Mouse (Mus musculus): ENCODE data around the gene Dnajc15. TPM values are rescaled to one million over a fixed set of nuclear protein-coding genes. Genes with fewer than 3 reads are reported as not detected.

Gene Dnajc15
- 169 and 177 TPM in 2 replicates for polyA plus RNA-seq (2015; fragmentation: Nextera tagmentation; extraction: Ambion mirVana)

DNA sequence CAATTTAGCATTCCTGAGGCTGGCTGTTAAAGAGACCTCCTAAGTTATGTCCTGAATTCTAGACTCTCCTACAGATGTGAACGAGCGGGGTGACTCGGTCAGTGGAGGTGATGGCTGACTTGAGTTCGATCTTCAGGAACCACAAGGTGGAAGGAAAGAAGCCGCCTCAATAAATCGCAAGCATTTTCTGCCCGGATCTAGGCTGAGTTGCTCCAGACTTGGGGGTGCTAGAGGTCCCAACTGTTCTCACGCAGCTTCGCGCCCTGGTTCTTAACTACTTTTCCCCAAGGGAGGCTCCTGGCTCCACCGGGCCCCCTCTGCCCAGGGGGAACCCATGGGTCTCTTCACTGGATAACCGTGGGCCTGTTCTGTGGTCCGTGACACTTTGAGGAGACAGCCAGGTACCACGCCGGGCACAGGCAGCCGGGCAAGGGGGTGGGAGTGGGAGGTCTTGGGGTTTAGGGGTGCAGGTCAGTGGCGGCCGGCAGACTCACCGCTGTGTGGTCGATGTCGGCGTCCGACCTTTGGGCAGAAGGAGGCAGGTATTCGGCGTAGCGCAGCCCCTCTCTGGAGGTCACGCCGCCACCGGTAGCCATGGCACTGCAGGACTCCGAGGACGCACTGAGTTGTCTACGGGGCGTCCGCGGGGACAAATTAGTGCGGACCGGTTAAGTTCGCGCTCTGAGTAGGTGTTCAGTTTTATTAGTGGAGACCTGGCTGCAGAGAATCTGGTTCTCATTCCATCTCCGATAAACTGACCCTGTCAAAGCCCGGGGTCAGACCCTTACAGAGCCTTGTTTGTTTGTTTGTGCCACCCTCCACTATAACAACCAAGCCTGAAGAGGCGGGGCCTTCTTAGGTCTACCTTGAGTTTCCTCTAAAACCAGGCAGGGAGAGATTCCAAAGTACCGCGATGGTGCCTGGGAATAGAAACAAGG is at the start of gene Dnajc15:
TSS of gene Dnajc15 (minus strand) at position 822 of the 938 bp plus-strand sequence.
- no peaks in the 10 kb centered on the region for H3K36me3 ChIP-seq (ENCODE audit: insufficient read depth, low read length)
- H3K27ac ChIP-seq, result peak within 1 kb of the TSS; percentile 65; the same call in 1 of the 2 replicates
- H3K9ac ChIP-seq (ENCODE audit: low read depth, low read length), result peak within 1 kb of the TSS; percentile 72
- DNase-seq (ENCODE audit: low spot score), result peak; percentile 80
- H3K4me1 ChIP-seq (replicated peaks; ENCODE audit: insufficient read depth, low read length), result no peaks in the 10 kb centered on the region
- ATAC-seq (replicated peaks; ENCODE audit: low FRiP score, low read depth), result peak; percentile 91
- WGBS, result 1% methylated on average over 44 of the region's 44 CpGs
- peak within 1 kb of the TSS; percentile 86 for H3K4me3 ChIP-seq (replicated peaks; ENCODE audit: low read depth, low read length)
- no peaks in the 10 kb centered on the region for H3K9me3 ChIP-seq (replicated peaks; ENCODE audit: low read length)
- peak within 1 kb of the TSS; percentile 85 for H3K4me2 ChIP-seq (ENCODE audit: low read length)
- no peaks in the 10 kb centered on the region for H3K27me3 ChIP-seq (ENCODE audit: insufficient read depth, low read length)
- no peak; the same call in 1 of the 2 replicates for TF ChIP-seq CTCF (IDR thresholded peaks at IDR 0.05; ENCODE audit: low read depth)

DNA sequence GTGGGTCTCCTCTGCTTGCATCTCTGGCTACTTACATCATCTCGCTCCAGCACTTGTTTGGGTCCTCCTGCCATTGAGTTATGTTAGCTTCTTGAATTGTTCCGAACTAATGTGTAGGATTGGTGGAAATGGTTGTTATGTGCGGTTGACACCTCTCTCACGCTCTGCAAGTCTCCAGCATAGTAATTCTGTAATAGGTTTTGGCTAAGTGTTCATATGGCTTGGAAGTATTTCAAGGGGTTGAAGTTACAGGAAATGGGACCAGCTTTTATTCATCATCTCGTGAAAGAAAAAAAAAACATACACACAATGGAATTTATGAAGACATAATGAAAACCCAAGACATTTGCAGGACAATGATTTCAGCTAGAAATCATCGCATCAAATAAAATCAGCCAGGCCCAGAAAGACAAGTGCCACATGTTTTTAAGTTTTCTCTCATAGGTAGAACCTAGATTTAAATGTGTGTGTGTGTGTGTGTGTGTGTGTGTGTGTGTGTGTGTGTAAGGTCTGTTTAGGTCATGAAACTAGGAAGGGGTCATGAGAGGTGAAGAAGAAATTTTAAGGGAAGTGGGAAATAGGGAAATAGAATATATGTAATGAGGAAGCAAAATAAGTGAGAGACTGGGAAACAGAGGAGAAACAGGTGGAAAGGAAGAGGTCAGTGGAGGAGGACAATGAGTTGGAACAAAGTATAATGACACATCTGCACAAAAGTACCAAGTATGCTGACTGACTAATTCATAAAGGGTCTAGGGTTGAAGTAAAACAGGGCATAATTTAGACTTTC is 48.3 kb upstream of the Dnajc15 start:
- peak; percentile 85 for DNase-seq (ENCODE audit: low spot score)
- Histone ChIP-seq H3K9ac (ENCODE audit: low read depth, low read length) (no peak overlapping the region), H3K27ac (no peak overlapping the region), H3K36me3 (ENCODE audit: insufficient read depth, low read length) (no peaks in the 10 kb centered on the region), H3K9me3 (replicated peaks; ENCODE audit: low read length) (no peaks in the 10 kb centered on the region), H3K4me1 (replicated peaks; ENCODE audit: insufficient read depth, low read length) (0 out of 2 replicates have a peak, but pooled peaks cover 5% of the 10 kb centered on the region), H3K27me3 (ENCODE audit: insufficient read depth, low read length) (no peaks in the 10 kb centered on the region), H3K4me3 (replicated peaks; ENCODE audit: low read depth, low read length) (no peak overlapping the region), H3K4me2 (ENCODE audit: low read length) (no peak overlapping the region)
- WGBS, result 52% methylated on average over 6 of the region's 6 CpGs
- no peak for ATAC-seq (replicated peaks; ENCODE audit: low FRiP score, low read depth)
- TF ChIP-seq CTCF (IDR thresholded peaks at IDR 0.05; ENCODE audit: low read depth), result no peak

DNA sequence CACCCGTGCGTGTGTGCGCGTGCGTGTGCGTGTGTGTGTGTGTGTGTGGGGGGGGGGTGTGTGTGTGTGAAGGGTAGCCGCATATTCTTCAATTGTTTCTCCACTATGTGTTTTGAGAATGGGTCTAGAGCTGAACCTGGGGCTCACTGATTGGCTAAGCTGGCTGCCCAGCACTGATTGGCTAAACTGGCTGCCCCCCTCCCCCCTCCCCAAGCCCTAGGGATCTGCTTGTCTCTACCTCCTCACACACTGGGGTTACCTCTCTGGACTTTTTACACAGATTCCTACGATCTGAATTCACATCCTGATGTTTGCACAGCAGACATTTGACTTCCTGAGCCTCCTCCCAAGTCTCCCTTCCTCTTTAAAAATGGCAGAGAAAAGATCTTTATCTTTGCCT is 46.7 kb upstream of the Dnajc15 start:
- Histone ChIP-seq H3K9ac (ENCODE audit: low read depth, low read length) (no peak overlapping the region), H3K27ac (no peak overlapping the region), H3K4me1 (replicated peaks; ENCODE audit: insufficient read depth, low read length) (0 out of 2 replicates have a peak, but pooled peaks cover 5% of the 10 kb centered on the region), H3K27me3 (ENCODE audit: insufficient read depth, low read length) (no peaks in the 10 kb centered on the region), H3K36me3 (ENCODE audit: insufficient read depth, low read length) (no peaks in the 10 kb centered on the region), H3K9me3 (replicated peaks; ENCODE audit: low read length) (no peaks in the 10 kb centered on the region), H3K4me3 (replicated peaks; ENCODE audit: low read depth, low read length) (no peak overlapping the region), H3K4me2 (ENCODE audit: low read length) (no peak overlapping the region)
- no peak for TF ChIP-seq CTCF (IDR thresholded peaks at IDR 0.05; ENCODE audit: low read depth)
- DNase-seq (ENCODE audit: low spot score) (no peak), ATAC-seq (replicated peaks; ENCODE audit: low FRiP score, low read depth) (no peak)
- 88% methylated on average over 8 of the region's 8 CpGs for WGBS

GRCm38 (mm10) chr14:77915776-77916175 is 40.9 kb upstream of the Dnajc15 start:
- Histone ChIP-seq H3K27me3 (ENCODE audit: insufficient read depth, low read length) (no peaks in the 10 kb centered on the region), H3K36me3 (ENCODE audit: insufficient read depth, low read length) (no peaks in the 10 kb centered on the region), H3K4me2 (ENCODE audit: low read length) (no peak overlapping the region), H3K4me1 (replicated peaks; ENCODE audit: insufficient read depth, low read length) (no peaks in the 10 kb centered on the region), H3K27ac (no peak overlapping the region), H3K9me3 (replicated peaks; ENCODE audit: low read length) (no peaks in the 10 kb centered on the region), H3K4me3 (replicated peaks; ENCODE audit: low read depth, low read length) (no peak overlapping the region), H3K9ac (ENCODE audit: low read depth, low read length) (no peak overlapping the region)
- no peak for TF ChIP-seq CTCF (IDR thresholded peaks at IDR 0.05; ENCODE audit: low read depth)
- DNase-seq (ENCODE audit: low spot score), result no peak
- no peak for ATAC-seq (replicated peaks; ENCODE audit: low FRiP score, low read depth)
- WGBS, result 92% methylated on average over 5 of the region's 5 CpGs

DNA sequence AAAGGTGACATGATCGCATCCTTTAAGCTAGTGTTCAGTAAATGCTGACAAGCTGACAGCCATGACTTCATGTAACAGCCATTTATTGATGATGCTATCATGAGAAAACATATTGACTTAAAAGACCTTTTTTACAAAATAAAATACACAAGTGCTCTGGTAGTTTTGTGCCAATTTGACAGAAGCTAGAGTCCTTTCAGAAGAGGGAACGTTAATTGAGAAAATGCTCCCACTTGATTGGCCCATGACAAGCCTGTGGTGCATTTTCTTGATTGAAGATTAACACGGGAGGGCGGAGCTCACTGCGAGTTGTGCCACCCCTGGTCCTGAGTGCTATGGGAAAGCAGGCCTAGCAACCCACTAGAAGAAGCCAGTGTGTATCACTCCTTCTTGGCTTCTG is 31.7 kb upstream of the Dnajc15 start:
- no peak overlapping the region for H3K4me3 ChIP-seq (replicated peaks; ENCODE audit: low read depth, low read length)
- no peaks in the 10 kb centered on the region for H3K9me3 ChIP-seq (replicated peaks; ENCODE audit: low read length)
- ATAC-seq (replicated peaks; ENCODE audit: low FRiP score, low read depth) (no peak), DNase-seq (ENCODE audit: low spot score) (no peak)
- H3K27me3 ChIP-seq (ENCODE audit: insufficient read depth, low read length), result no peaks in the 10 kb centered on the region
- H3K36me3 ChIP-seq (ENCODE audit: insufficient read depth, low read length), result no peaks in the 10 kb centered on the region
- no peak for TF ChIP-seq CTCF (IDR thresholded peaks at IDR 0.05; ENCODE audit: low read depth)
- WGBS, result 84% methylated on average over 5 of the region's 5 CpGs
- no peak overlapping the region for H3K9ac ChIP-seq (ENCODE audit: low read depth, low read length)
- H3K27ac ChIP-seq, result no peak overlapping the region
- no peak overlapping the region for H3K4me2 ChIP-seq (ENCODE audit: low read length)
- no peaks in the 10 kb centered on the region for H3K4me1 ChIP-seq (replicated peaks; ENCODE audit: insufficient read depth, low read length)

DNA sequence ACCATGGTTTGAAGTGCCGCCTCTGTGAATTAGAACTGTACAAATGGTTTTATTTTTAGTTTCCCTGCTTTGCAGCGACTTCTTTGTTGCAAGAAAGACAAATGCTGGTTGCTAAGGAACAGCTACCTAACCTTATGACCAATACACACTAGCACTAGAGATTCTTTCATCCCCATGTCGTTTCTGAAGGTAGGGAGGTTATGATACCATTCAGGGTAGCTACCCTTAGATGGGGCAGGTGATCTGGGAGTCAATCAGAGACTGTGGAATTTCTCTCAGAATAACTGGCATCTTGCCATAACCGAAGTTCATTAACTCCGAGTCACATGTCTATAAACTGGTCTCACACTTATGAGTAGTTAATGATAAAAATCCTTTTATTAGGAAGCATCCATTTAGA is 30.5 kb upstream of the Dnajc15 start:
- H3K27me3 ChIP-seq (ENCODE audit: insufficient read depth, low read length), result no peaks in the 10 kb centered on the region
- no peaks in the 10 kb centered on the region for H3K36me3 ChIP-seq (ENCODE audit: insufficient read depth, low read length)
- TF ChIP-seq CTCF (IDR thresholded peaks at IDR 0.05; ENCODE audit: low read depth), result no peak
- 60% methylated on average over 5 of the region's 5 CpGs for WGBS
- DNase-seq (ENCODE audit: low spot score), result no peak
- no peak overlapping the region for H3K4me3 ChIP-seq (replicated peaks; ENCODE audit: low read depth, low read length)
- H3K4me2 ChIP-seq (ENCODE audit: low read length), result no peak overlapping the region
- no peaks in the 10 kb centered on the region for H3K4me1 ChIP-seq (replicated peaks; ENCODE audit: insufficient read depth, low read length)
- ATAC-seq (replicated peaks; ENCODE audit: low FRiP score, low read depth), result no peak
- no peak overlapping the region for H3K9ac ChIP-seq (ENCODE audit: low read depth, low read length)
- H3K9me3 ChIP-seq (replicated peaks; ENCODE audit: low read length), result no peaks in the 10 kb centered on the region
- H3K27ac ChIP-seq, result no peak overlapping the region
